Mouse (Mus musculus) lung, adult 2 months (tissue): Measurements from ENCODE around the gene Rcor2. TPM values are rescaled to one million over a fixed set of nuclear protein-coding genes. Genes with fewer than 3 reads are reported as not detected.

ENCODE experiments used
- DNase-seq: peaks from one replicate; pipeline ENCODE4 v3.0.0; 2022
- H3K4me1 ChIP-seq: fragments of 200-500 bp; 2 replicates; pipeline ENCODE4 v1.6.1; 2011; ENCODE audit warnings: low read length; ENCODE audit not compliant: control insufficient read depth, insufficient read depth
- H3K4me3 ChIP-seq: fragments of 200-500 bp; replicated peaks from 2 replicates; pipeline ENCODE3; 2011; ENCODE audit warnings: low read depth, mild to moderate bottlenecking, control low read depth, low read length; ENCODE audit errors: extremely low read depth
- CTCF ChIP-seq: fragments of 200-500 bp; IDR thresholded peaks from 2 replicates; pipeline ENCODE4 v1.5.1; 2011; ENCODE audit warnings: mild to moderate bottlenecking, low read length, control low read depth; ENCODE audit not compliant: insufficient read depth
- POLR2A ChIP-seq: fragments of 200-500 bp; IDR thresholded peaks from 2 replicates; pipeline ENCODE4 v1.6.1; 2011; ENCODE audit warnings: low read depth, mild to moderate bottlenecking, control low read depth, low read length, borderline replicate concordance; ENCODE audit errors: extremely low read depth
- WGBS: fragments of 180-500 bp; shearing (Covaris S2); methylation state at CpG from one replicate; pipeline ENCODE4 v1.1.7; 2018; 5-methylcytosine and 5-hydroxymethylcytosine counted together
- polyA plus RNA-seq: library from polyadenylated mRNA; depleted of rRNA; stranded (reverse); fragments of >200 nt; gene quantifications from 2 replicates; pipeline ENCODE4 v1.2.3, GENCODE M21; 2012; rRNA removed

Rcor2 gene
- polyA plus RNA-seq: 1.7 and 3.3 TPM in 2 replicates

- peaks cover 7% of the 10 kb centered on the region for H3K4me1 ChIP-seq
- H3K4me3 ChIP-seq: peak within 1 kb of the TSS; percentile 59
- DNase-seq: peak; percentile 59
- no peak for TF ChIP-seq CTCF
- TF ChIP-seq POLR2A: no peak
- WGBS: 3% methylated on average over 28 of the region's 28 CpGs
These were observed at the start of gene Rcor2 for GRCm38 (mm10) chr19:7267091-7267741. Gene Rcor2, plus strand, starts transcription at chr19:7267325.

- Histone ChIP-seq H3K4me1 (peaks cover 8% of the 10 kb centered on the region; the same call in 1 of the 2 replicates), H3K4me3 (no peak overlapping the region)
- no peak for DNase-seq
- TF ChIP-seq POLR2A: no peak
- TF ChIP-seq CTCF: no peak
- 6% methylated on average over 6 of the region's 6 CpGs for WGBS
These were observed 49.2 kb upstream of the Rcor2 start for GRCm38 (mm10) chr19:7217926-7218267.

GRCm38 (mm10) chr19:7218753-7219152, 48.4 kb upstream of the Rcor2 start:
- no peak for DNase-seq
- Histone ChIP-seq H3K4me3 (no peak overlapping the region), H3K4me1 (peaks cover 8% of the 10 kb centered on the region; the same call in 1 of the 2 replicates)
- whole genome bisulfite sequencing: 94% methylated on average over 5 of the region's 5 CpGs
- TF ChIP-seq CTCF (no peak), POLR2A (no peak)

GRCm38 (mm10) chr19:7222196-7222595, 44.9 kb upstream of the Rcor2 start:
- H3K4me1 ChIP-seq: no peaks in the 10 kb centered on the region
- DNase-seq: no peak
- WGBS: 87% methylated on average over 6 of the region's 6 CpGs
- H3K4me3 ChIP-seq: no peak overlapping the region
- TF ChIP-seq POLR2A: no peak
- TF ChIP-seq CTCF: no peak

GRCm38 (mm10) chr19:7223488-7223887, 43.6 kb upstream of the Rcor2 start:
- no peak for DNase-seq
- no peaks in the 10 kb centered on the region for H3K4me1 ChIP-seq
- H3K4me3 ChIP-seq: no peak overlapping the region
- TF ChIP-seq CTCF (no peak), POLR2A (no peak)

GRCm38 (mm10) chr19:7224253-7224652, 42.9 kb upstream of the Rcor2 start:
- no peak for DNase-seq
- no peak for TF ChIP-seq POLR2A
- TF ChIP-seq CTCF: no peak
- WGBS: 92% methylated on average over 3 of the region's 3 CpGs
- H3K4me3 ChIP-seq: no peak overlapping the region
- H3K4me1 ChIP-seq: no peaks in the 10 kb centered on the region

- Histone ChIP-seq H3K4me3 (no peak overlapping the region), H3K4me1 (no peaks in the 10 kb centered on the region)
- no peak for DNase-seq
- no peak for TF ChIP-seq CTCF
- TF ChIP-seq POLR2A: no peak
- 74% methylated on average over 9 of the region's 9 CpGs for WGBS
These were observed 41.9 kb upstream of the Rcor2 start for GRCm38 (mm10) chr19:7225096-7225690.

- TF ChIP-seq CTCF (no peak), POLR2A (no peak)
- WGBS: 74% methylated on average over 6 of the region's 6 CpGs
- no peaks in the 10 kb centered on the region for H3K4me1 ChIP-seq
- no peak for DNase-seq
- no peak overlapping the region for H3K4me3 ChIP-seq
These were observed 40.6 kb upstream of the Rcor2 start for GRCm38 (mm10) chr19:7226511-7226914.

- Histone ChIP-seq H3K4me1 (0 out of 2 replicates have a peak, but pooled peaks cover 2% of the 10 kb centered on the region), H3K4me3 (no peak overlapping the region)
- TF ChIP-seq CTCF (peak; percentile 72), POLR2A (no peak)
- WGBS: 38% methylated on average over 8 of the region's 8 CpGs
- DNase-seq: peak; percentile 75
These were observed 32.4 kb upstream of the Rcor2 start for GRCm38 (mm10) chr19:7234537-7235221.
